Mouse (Mus musculus): ENCODE data around the gene Ptchd3. TPM values are rescaled to one million over a fixed set of nuclear protein-coding genes. Genes with fewer than 3 reads are reported as not detected.
A peak's percentile ranks its signal among the peaks of the same experiment; 100 is the strongest.

Ptchd3 gene
- polyA plus RNA-seq, 1 experiment from 2014 or later: not detected

DNA sequence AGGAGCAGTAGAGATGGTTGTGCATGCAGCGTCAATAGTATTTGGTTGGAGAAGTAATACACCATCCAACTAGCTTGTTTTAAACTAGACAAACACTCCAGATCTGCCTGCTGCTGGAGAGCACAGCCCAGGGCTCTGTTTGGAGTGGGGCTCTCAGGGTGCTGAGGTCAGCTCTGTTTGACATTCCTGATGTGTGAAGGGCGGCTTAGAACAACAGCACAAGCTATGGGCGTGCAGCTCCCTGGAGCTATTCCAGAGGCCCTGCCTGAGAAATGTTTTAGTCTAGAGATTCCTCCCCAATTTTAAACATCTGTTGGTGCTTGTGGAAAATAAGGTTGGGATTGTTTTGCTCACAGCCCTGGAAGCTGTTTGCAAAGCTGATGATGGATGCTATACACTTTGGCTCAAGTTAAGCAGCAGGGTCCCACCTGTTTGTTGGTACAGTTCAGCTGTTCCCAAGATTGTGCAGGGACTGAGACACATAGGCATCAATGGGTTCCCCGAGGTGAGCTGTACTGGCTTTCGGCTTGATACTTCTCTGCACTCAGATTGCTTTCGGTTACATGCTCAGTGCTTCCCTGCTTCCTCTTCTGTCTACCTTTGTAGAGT is 35.4 kb upstream of the Ptchd3 start:
- Histone ChIP-seq H3K4me2 (no peak overlapping the region), H3K27ac (ENCODE audit: low read depth, low read length) (no peak overlapping the region), H3K27me3 (ENCODE audit: control insufficient read depth, insufficient read depth, low read length) (no peaks in the 10 kb centered on the region), H3K4me1 (ENCODE audit: control insufficient read depth, insufficient read depth, low read length) (no peaks in the 10 kb centered on the region), H3K9ac (ENCODE audit: low read length) (no peak overlapping the region), H3K9me3 (ENCODE audit: control insufficient read depth, low read length) (no peaks in the 10 kb centered on the region), H3K4me3 (ENCODE audit: low read depth, low read length) (no peak overlapping the region), H3K36me3 (ENCODE audit: control insufficient read depth, insufficient read depth, low read length) (no peaks in the 10 kb centered on the region)
- no peak for ATAC-seq (ENCODE audit: low FRiP score)
- WGBS: 64% methylated on average over 6 of the region's 6 CpGs
- no peak for DNase-seq (ENCODE audit: low spot score, missing footprints)

DNA sequence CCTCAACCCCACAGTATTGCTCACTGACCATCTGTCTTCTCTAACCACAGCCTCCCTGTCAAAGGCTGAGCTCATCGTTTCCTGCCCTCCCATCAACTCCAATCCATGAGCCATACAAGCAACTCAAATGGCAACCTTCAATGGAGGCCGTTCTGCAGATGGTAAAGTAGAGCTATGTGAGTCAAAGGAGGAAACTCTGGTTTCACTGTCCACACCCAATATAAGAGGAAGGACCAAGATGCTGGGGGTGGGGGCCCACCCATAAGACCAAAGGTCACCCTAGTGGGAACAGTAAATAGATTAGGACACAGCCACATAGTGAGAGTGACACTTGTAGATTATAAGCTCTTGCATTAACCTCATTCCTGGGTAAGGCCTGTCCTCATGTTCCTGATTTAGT is 34.1 kb upstream of the Ptchd3 start:
- no peak for ATAC-seq (ENCODE audit: low FRiP score)
- Histone ChIP-seq H3K36me3 (ENCODE audit: control insufficient read depth, insufficient read depth, low read length) (no peaks in the 10 kb centered on the region), H3K4me1 (ENCODE audit: control insufficient read depth, insufficient read depth, low read length) (no peaks in the 10 kb centered on the region), H3K9me3 (ENCODE audit: control insufficient read depth, low read length) (no peaks in the 10 kb centered on the region), H3K27ac (ENCODE audit: low read depth, low read length) (no peak overlapping the region), H3K9ac (ENCODE audit: low read length) (no peak overlapping the region), H3K27me3 (ENCODE audit: control insufficient read depth, insufficient read depth, low read length) (no peaks in the 10 kb centered on the region), H3K4me2 (no peak overlapping the region), H3K4me3 (ENCODE audit: low read depth, low read length) (no peak overlapping the region)
- no peak for DNase-seq (ENCODE audit: low spot score, missing footprints)
- 89% methylated on average over 2 of the region's 2 CpGs for WGBS

DNA sequence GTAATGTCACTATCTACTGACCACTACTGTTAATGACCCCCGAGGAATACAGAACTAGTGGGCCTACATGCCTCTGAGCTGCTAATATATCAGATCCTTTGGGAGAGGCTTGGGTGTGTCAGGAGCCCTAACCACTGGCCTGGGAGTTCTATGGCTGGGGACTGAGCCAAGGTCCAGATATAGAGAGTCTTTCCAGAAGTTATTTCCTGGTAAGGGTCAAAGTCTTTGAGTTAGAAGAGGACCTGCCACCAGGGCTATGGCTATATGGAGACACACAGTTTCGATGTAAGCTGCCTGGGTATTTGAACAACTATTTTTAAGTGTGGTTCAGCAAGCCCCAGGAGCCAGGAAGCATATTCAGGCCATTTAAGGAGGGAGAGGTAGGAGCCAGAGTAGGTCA is 31.5 kb upstream of the Ptchd3 start:
- H3K9ac ChIP-seq (ENCODE audit: low read length): no peak overlapping the region

DNA sequence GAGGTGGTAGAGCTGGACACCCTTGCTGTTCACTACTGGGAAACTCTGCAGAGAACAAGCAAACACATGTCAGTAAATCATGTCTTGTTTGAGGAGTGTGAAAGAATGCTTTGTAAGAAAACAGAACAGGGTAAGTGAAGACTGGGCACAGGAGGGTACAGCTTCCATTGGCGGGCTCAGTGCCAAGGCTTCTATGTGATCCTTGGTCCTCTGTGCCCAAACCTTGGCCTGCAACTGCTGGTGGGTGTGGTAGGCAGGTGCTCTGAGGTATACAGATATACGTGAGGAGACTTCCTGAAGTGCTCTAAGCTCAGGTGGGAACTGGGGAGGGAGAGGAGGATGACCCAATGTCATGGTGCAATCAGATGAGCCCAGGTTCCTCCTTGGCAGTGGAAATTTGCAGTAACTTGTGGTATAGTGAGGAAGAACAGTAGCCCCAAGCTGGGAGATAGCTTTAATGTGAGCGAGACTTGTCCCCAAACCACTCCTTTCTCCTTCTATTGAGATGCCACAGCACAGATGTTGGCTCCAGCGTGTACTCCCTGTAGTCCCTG is 30.2 kb upstream of the Ptchd3 start:
- Histone ChIP-seq H3K4me2 (no peak overlapping the region), H3K4me1 (ENCODE audit: control insufficient read depth, insufficient read depth, low read length) (no peaks in the 10 kb centered on the region), H3K9me3 (ENCODE audit: control insufficient read depth, low read length) (no peaks in the 10 kb centered on the region), H3K9ac (ENCODE audit: low read length) (no peak overlapping the region), H3K36me3 (ENCODE audit: control insufficient read depth, insufficient read depth, low read length) (no peaks in the 10 kb centered on the region), H3K27ac (ENCODE audit: low read depth, low read length) (no peak overlapping the region), H3K27me3 (ENCODE audit: control insufficient read depth, insufficient read depth, low read length) (no peaks in the 10 kb centered on the region), H3K4me3 (ENCODE audit: low read depth, low read length) (no peak overlapping the region)
- DNase-seq (ENCODE audit: low spot score, missing footprints): no peak
- WGBS: 91% methylated on average over 4 of the region's 4 CpGs
- no peak for ATAC-seq (ENCODE audit: low FRiP score)

More for the DNA sequence above, 31.5 kb upstream of the Ptchd3 start:
- no peak overlapping the region for H3K4me2 ChIP-seq
- no peaks in the 10 kb centered on the region for H3K36me3 ChIP-seq (ENCODE audit: control insufficient read depth, insufficient read depth, low read length)
- DNase-seq (ENCODE audit: low spot score, missing footprints): no peak
- 81% methylated on average over 2 of the region's 2 CpGs for WGBS
- H3K27ac ChIP-seq (ENCODE audit: low read depth, low read length): no peak overlapping the region
- H3K27me3 ChIP-seq (ENCODE audit: control insufficient read depth, insufficient read depth, low read length): no peaks in the 10 kb centered on the region
- H3K4me1 ChIP-seq (ENCODE audit: control insufficient read depth, insufficient read depth, low read length): no peaks in the 10 kb centered on the region
- no peak for ATAC-seq (ENCODE audit: low FRiP score)
- H3K9me3 ChIP-seq (ENCODE audit: control insufficient read depth, low read length): no peaks in the 10 kb centered on the region
- no peak overlapping the region for H3K4me3 ChIP-seq (ENCODE audit: low read depth, low read length)

DNA sequence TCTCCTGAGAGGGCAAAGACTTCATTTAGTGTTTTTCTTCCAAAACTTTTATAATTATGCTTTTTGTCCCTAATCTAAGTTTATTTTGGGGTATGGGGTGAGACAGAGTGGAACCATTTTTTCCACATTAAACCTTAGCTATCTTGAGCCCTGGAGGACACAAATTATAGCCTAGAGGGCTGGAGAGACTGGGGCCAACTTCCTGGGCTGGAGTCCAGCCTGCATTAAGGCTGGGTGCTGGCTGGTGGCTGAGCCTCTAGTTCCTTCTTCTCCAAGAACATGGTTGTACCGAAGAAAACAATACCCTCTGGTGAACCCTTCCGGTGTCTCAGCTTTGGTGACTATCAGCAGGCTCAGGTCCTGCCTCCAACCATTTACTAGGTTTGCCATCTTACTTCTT is 27.3 kb upstream of the Ptchd3 start:
- ATAC-seq (ENCODE audit: low FRiP score): no peak
- 85% methylated on average over 2 of the region's 2 CpGs for WGBS
- no peaks in the 10 kb centered on the region for H3K36me3 ChIP-seq (ENCODE audit: control insufficient read depth, insufficient read depth, low read length)

DNA sequence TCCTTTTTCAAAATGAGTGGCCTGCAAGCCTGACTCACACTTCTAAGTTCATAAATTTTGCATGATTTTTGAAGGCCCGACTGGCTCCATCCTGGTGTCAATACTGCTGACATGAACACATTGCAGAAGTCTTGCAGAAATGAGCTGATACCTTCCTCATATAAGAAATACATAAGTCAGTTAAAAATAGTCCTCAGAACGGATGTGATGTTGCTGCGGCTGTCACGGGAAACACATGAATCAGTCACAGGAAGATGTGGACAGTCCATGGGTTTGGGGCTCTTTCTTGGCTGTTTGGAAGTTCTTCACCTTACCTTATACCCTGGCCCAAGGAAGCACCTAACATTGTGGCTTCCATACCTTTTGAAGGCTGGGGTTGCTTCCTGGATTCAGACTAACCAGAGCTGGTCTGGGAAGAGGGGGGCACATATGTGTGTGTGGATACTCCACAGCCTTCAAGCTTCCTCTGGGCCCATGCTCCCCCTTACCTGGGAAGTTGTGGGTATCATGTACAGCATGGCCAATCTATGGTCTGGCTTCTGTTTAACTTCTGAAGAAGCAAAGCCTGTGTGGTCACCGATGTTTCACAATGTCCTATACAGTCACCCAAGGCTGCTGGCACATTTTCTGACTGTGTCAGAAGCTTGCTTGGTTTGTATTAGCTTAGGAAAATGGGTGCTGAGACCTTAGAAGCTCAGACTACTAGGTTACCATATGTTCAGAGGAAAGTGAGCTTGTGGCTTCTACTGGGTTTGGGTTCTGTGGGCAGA is 25.6 kb upstream of the Ptchd3 start:
- no peaks in the 10 kb centered on the region for H3K4me1 ChIP-seq (ENCODE audit: control insufficient read depth, insufficient read depth, low read length)
- WGBS: 94% methylated on average over 5 of the region's 5 CpGs
- H3K27ac ChIP-seq (ENCODE audit: low read depth, low read length): no peak overlapping the region
- no peaks in the 10 kb centered on the region for H3K27me3 ChIP-seq (ENCODE audit: control insufficient read depth, insufficient read depth, low read length)
- no peaks in the 10 kb centered on the region for H3K36me3 ChIP-seq (ENCODE audit: control insufficient read depth, insufficient read depth, low read length)
- H3K9me3 ChIP-seq (ENCODE audit: control insufficient read depth, low read length): no peaks in the 10 kb centered on the region
- H3K4me2 ChIP-seq: no peak overlapping the region
- no peak overlapping the region for H3K9ac ChIP-seq (ENCODE audit: low read length)
- ATAC-seq (ENCODE audit: low FRiP score) (no peak), DNase-seq (ENCODE audit: low spot score, missing footprints) (no peak)
- no peak overlapping the region for H3K4me3 ChIP-seq (ENCODE audit: low read depth, low read length)

More for the DNA sequence above, 27.3 kb upstream of the Ptchd3 start:
- no peaks in the 10 kb centered on the region for H3K9me3 ChIP-seq (ENCODE audit: control insufficient read depth, low read length)
- no peak overlapping the region for H3K4me2 ChIP-seq
- no peak overlapping the region for H3K27ac ChIP-seq (ENCODE audit: low read depth, low read length)
- H3K4me1 ChIP-seq (ENCODE audit: control insufficient read depth, insufficient read depth, low read length): no peaks in the 10 kb centered on the region
- no peak for DNase-seq (ENCODE audit: low spot score, missing footprints)
- H3K27me3 ChIP-seq (ENCODE audit: control insufficient read depth, insufficient read depth, low read length): no peaks in the 10 kb centered on the region
- no peak overlapping the region for H3K4me3 ChIP-seq (ENCODE audit: low read depth, low read length)
- H3K9ac ChIP-seq (ENCODE audit: low read length): no peak overlapping the region

DNA sequence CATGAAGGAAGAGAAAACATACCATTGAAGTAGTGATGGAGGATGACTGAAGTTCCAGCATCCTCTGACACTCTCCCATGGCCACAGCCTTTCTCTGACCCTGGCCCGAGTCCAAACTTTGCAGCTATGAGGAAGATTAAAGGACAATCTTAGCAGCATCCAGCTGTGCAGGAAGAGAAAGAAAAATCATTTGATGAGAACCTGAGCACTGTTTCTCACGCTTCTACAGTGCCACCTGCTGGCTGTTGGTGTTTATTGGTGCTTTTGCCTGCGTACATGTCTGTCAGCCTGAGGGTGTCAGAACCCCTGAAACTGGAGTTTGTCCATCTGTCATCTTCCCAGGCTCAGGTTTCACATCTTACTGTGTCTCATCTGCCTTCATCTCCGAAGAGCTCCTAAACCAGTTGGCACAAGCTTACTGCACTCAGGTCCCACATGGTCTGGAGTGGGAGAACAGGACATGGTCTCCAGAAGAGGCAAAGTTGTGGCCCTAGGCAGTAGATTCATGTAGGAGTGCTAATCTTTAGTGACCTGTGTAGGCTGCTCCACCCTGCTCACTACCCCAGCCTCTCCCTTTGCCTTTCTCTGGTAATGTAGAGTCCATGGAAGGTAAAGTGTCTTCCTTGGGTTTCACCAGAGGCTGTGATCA is 21.7 kb upstream of the Ptchd3 start:
- H3K9ac ChIP-seq (ENCODE audit: low read length): no peak overlapping the region
- DNase-seq (ENCODE audit: low spot score, missing footprints) (peak; percentile 98), ATAC-seq (ENCODE audit: low FRiP score) (peak; percentile 50; the same call in 1 of the 2 replicates)
- H3K4me3 ChIP-seq (ENCODE audit: low read depth, low read length): no peak overlapping the region
- H3K9me3 ChIP-seq (ENCODE audit: control insufficient read depth, low read length): no peaks in the 10 kb centered on the region
- H3K4me1 ChIP-seq (ENCODE audit: control insufficient read depth, insufficient read depth, low read length): no peaks in the 10 kb centered on the region
- 12% methylated on average over 4 of the region's 4 CpGs for WGBS
- H3K27ac ChIP-seq (ENCODE audit: low read depth, low read length): no peak overlapping the region
- no peaks in the 10 kb centered on the region for H3K36me3 ChIP-seq (ENCODE audit: control insufficient read depth, insufficient read depth, low read length)
- no peak overlapping the region for H3K4me2 ChIP-seq
- no peaks in the 10 kb centered on the region for H3K27me3 ChIP-seq (ENCODE audit: control insufficient read depth, insufficient read depth, low read length)

DNA sequence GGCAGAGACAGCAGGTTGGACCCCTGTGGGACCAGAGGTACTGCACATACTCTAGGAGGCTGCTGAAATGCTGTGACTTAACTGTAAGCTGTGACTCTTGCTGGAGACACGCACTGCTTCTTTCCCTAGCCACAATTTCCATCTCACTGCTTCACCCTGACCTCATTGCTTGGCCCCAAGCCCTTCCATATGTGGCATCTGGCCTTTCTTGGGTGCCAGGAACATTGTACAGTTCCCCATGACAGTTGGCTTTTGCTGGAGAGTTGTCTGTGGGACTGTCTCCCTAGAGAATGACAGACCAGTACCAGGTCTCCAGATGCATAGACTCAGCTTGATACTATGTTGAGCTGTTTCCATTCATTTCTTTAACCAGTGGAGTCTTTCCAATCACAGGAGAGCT is 21.2 kb upstream of the Ptchd3 start:
- H3K9ac ChIP-seq (ENCODE audit: low read length): no peak overlapping the region
- no peak overlapping the region for H3K4me3 ChIP-seq (ENCODE audit: low read depth, low read length)
- WGBS: 60% methylated on average over 1 of the region's 1 CpGs
- ATAC-seq (ENCODE audit: low FRiP score) (no peak; the same call in 1 of the 2 replicates), DNase-seq (ENCODE audit: low spot score, missing footprints) (no peak)
- no peaks in the 10 kb centered on the region for H3K27me3 ChIP-seq (ENCODE audit: control insufficient read depth, insufficient read depth, low read length)
- no peaks in the 10 kb centered on the region for H3K9me3 ChIP-seq (ENCODE audit: control insufficient read depth, low read length)
- no peaks in the 10 kb centered on the region for H3K4me1 ChIP-seq (ENCODE audit: control insufficient read depth, insufficient read depth, low read length)
- H3K4me2 ChIP-seq: no peak overlapping the region
- no peaks in the 10 kb centered on the region for H3K36me3 ChIP-seq (ENCODE audit: control insufficient read depth, insufficient read depth, low read length)
- H3K27ac ChIP-seq (ENCODE audit: low read depth, low read length): no peak overlapping the region

DNA sequence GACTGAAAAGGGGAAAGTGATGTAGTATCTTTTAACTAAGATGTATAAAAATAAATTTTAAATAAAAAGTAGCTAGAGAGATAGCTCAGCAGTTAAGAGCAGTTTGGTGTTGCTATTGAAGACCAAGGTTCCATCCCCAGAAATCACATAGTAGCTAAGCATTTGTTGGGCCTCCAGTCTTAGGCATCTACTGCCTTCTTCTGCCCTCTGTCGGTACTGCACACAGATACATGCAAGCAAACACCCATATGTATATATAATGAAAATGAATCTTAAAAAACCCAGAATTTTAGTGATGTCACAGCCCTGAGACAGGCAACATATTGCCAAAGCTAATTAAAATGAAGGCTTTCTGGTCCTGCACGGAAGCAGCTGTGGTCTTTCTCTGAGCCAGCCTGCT is 15.9 kb downstream of the Ptchd3 start:
- Histone ChIP-seq H3K4me3 (ENCODE audit: low read depth, low read length) (no peak overlapping the region), H3K9me3 (ENCODE audit: control insufficient read depth, low read length) (no peaks in the 10 kb centered on the region), H3K27me3 (ENCODE audit: control insufficient read depth, insufficient read depth, low read length) (no peaks in the 10 kb centered on the region), H3K4me1 (ENCODE audit: control insufficient read depth, insufficient read depth, low read length) (peaks cover 3% of the 10 kb centered on the region; the same call in 1 of the 2 replicates), H3K36me3 (ENCODE audit: control insufficient read depth, insufficient read depth, low read length) (no peaks in the 10 kb centered on the region), H3K27ac (ENCODE audit: low read depth, low read length) (no peak overlapping the region), H3K4me2 (no peak overlapping the region), H3K9ac (ENCODE audit: low read length) (no peak overlapping the region)
- DNase-seq (ENCODE audit: low spot score, missing footprints) (no peak), ATAC-seq (ENCODE audit: low FRiP score) (no peak)
- WGBS: 34% methylated on average over 2 of the region's 2 CpGs

Data from midbrain, embryonic 11.5 days (tissue).